21 mouse cellular contexts compared by ENCODE assay signal in the genomic region with DNA sequence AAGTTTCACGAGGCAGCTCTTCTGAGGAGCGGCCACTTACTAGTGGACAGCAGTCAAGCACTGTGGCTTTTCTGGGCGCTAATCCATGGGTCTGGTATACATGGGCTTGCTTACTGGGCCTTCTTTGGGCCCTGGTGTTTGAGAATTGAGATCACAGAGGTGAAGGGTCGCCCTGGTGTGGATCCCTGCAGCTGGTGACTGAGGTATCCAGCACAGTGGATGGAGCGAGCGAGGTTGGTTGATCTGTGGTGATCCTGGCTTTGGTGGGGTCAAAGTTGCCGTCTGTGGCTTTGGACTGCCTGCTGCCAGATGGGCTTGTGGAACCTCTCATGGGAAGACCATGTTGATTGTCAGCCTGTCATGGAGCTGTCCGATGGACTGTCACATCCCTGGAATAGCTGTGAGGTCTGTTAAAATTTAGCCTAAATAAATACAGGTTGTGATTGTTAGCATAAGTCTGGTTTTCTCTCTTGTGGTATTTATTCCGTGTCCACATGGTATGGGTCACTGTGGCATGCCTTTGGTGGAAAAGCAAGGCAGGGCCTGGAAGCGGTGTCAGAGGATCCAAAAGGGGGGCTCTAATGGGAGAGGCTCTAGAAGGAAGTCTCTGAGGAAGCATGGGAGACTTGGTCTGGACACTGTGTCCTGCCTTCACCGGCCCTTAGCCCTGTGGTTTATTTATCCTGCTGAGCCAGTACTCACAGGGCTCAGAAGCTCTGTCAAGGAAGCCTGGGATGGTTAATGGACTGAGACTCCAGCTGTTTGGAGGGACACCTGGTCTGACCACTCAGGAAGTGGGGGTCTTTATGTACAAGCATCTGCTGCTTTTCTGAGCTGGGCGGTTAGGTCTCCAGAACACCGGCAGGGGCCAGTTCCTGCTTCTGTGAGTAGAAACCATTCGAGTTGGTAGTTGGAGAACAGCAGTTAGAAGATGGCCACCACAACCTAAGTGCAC. TPM values are rescaled to one million over a fixed set of nuclear protein-coding genes. Genes with fewer than 3 reads are reported as not detected.
DNase-seq lines count a peak whose midpoint lies in the region; ATAC-seq lines count a peak whose summit lies in the region.
"Had no signal": no experiment of that assay in that cellular context is flagged by ENCODE, and none has a peak within 500 bp of the region (broad histone marks: within the 10 kb centered on the region; RNA-seq: fewer than 3 reads in every experiment).

No protein-coding gene starts in this region.

- DNase-seq in kidney, adult 8-10 months = no peak
- DNase-seq in A20 (ENCODE audit: low read depth, low spot score) = peak; percentile 43
- DNase-seq in spleen, adult 12 weeks (ENCODE audit: low spot score) = no peak
- DNase-seq in Muller cell, postnatal 12 days (ENCODE audit: inconsistent ontology term) = no peak
- DNase-seq: adrenal gland, adult 8-10 months; cerebellum, adult 2 months; heart, postnatal 14 days; kidney, adult 18-20 months; lung, adult 18-20 months; retina, postnatal 1 day; thymus, postnatal 25 days had no signal

- H3K27ac ChIP-seq in kidney, embryonic 15.5 days = peak overlapping the region; percentile 34; the same call in 1 of the 2 replicates
- H3K27ac ChIP-seq: forebrain, embryonic 15.5 days; heart, embryonic 10.5 days; hindbrain, postnatal 0 days; macrophage had no signal

- H3K36me3 ChIP-seq in kidney, embryonic 15.5 days = peaks cover 19% of the 10 kb centered on the region
- H3K36me3 ChIP-seq: forebrain, embryonic 15.5 days had no signal

- 60% methylated on average over 14 of the region's 14 CpGs for WGBS in kidney, embryonic 15.5 days

- no peak overlapping the region for H3K4me2 ChIP-seq in kidney, embryonic 15.5 days
- H3K4me2 ChIP-seq: forebrain, embryonic 15.5 days had no signal

- peaks cover 22% of the 10 kb centered on the region for H3K4me1 ChIP-seq in kidney, embryonic 15.5 days

- no peak overlapping the region for H3K9ac ChIP-seq in kidney, embryonic 15.5 days
- H3K9ac ChIP-seq: forebrain, embryonic 15.5 days had no signal

- no peaks in the 10 kb centered on the region for H3K9me3 ChIP-seq in kidney, embryonic 15.5 days (replicated peaks)
- H3K9me3 ChIP-seq: forebrain, embryonic 15.5 days; heart, embryonic 10.5 days had no signal

- peak; percentile 78 for ATAC-seq in kidney, embryonic 15.5 days (replicated peaks; ENCODE audit: low FRiP score)
- peak; percentile 83 for ATAC-seq in granulocyte monocyte progenitor cell, adult 5-6 weeks (replicated peaks; ENCODE audit: poor library complexity, severe bottlenecking)
- ATAC-seq in megakaryocyte, adult 5-6 weeks (ENCODE audit: poor library complexity, severe bottlenecking) = peak; percentile 52
- ATAC-seq: forebrain, embryonic 15.5 days; hindbrain, postnatal 0 days had no signal

- H3K27me3 ChIP-seq in kidney, embryonic 15.5 days = no peaks in the 10 kb centered on the region
- H3K27me3 ChIP-seq: forebrain, embryonic 15.5 days had no signal

- no peak overlapping the region for H3K4me3 ChIP-seq in kidney, embryonic 15.5 days (replicated peaks)
- H3K4me3 ChIP-seq: forebrain, embryonic 15.5 days; heart, embryonic 10.5 days had no signal

RNA-seq across cellular contexts. Expression of a gene that starts 18.1 kb away (rescaled TPM):
- polyA plus RNA-seq in kidney, embryonic 15.5 days (2015; fragmentation: Nextera tagmentation; extraction: Ambion mirVana) = 6.0 and 6.6 TPM in 2 replicates
- total RNA-seq in granulocyte monocyte progenitor cell, adult 5-6 weeks (2014; fragmentation: Nextera tagmentation) = 28.1 and 32.0 TPM in 2 replicates
- total RNA-seq in granulocyte monocyte progenitor cell, adult 5-6 weeks (2017) = 17.7 and 24.5 TPM in 2 replicates
- 14.1 and 14.5 TPM in 2 replicates for total RNA-seq in megakaryocyte, adult 5-6 weeks (2015)
- total RNA-seq in megakaryocyte, adult 5-6 weeks (2017) = 9.1 and 14.5 TPM in 2 replicates

RNA-seq across cellular contexts. Expression of a gene that starts 41.6 kb away (rescaled TPM):
- 9.3 and 12.8 TPM in 2 replicates for polyA plus RNA-seq in kidney, embryonic 15.5 days (2015; fragmentation: Nextera tagmentation; extraction: Ambion mirVana)
- total RNA-seq in granulocyte monocyte progenitor cell, adult 5-6 weeks (2014; fragmentation: Nextera tagmentation) = 1.6 and 2.1 TPM in 2 replicates
- 0.99 TPM in 1 of 2 replicates, not detected in the other for total RNA-seq in granulocyte monocyte progenitor cell, adult 5-6 weeks (2017)
- total RNA-seq in megakaryocyte, adult 5-6 weeks (2015) = 7.6 and 7.7 TPM in 2 replicates
- total RNA-seq in megakaryocyte, adult 5-6 weeks (2017) = 2.0 and 2.9 TPM in 2 replicates

RNA-seq across cellular contexts. Expression of a gene that starts 46.1 kb away (rescaled TPM):
- polyA plus RNA-seq in kidney, embryonic 15.5 days (2015; fragmentation: Nextera tagmentation; extraction: Ambion mirVana) = not detected in 2 replicates
- total RNA-seq in granulocyte monocyte progenitor cell, adult 5-6 weeks (2014; fragmentation: Nextera tagmentation) = not detected in 2 replicates
- not detected in 2 replicates for total RNA-seq in granulocyte monocyte progenitor cell, adult 5-6 weeks (2017)
- not detected in 2 replicates for total RNA-seq in megakaryocyte, adult 5-6 weeks (2015)
- not detected in 2 replicates for total RNA-seq in megakaryocyte, adult 5-6 weeks (2017)
- total RNA-seq: gastrocnemius, adult 8-10 months; heart, postnatal 14 days had no signal
- polyA plus RNA-seq: C2C12; heart, embryonic 10.5 days; macrophage; stomach, embryonic 14.5 days had no signal
